Mouse (Mus musculus) brown adipose tissue, adult 24 weeks (tissue): ENCODE data around the gene Gm3488. TPM values are rescaled to one million over a fixed set of nuclear protein-coding genes. Genes with fewer than 3 reads are reported as not detected.
"Not testable (repeated sequence)": the region's sequence is repeated elsewhere in the genome, so short reads cannot be mapped to it uniquely, and the experiment has no call there.

Experiments used
- H3K27ac ChIP-seq: fragments of 200-500 bp; replicated peaks from 2 replicates; pipeline ENCODE4 v1.5.1; 2012; ENCODE audit warnings: low read depth, mild to moderate bottlenecking, low read length
- H3K4me1 ChIP-seq: fragments of 200-500 bp; 2 replicates; pipeline ENCODE4 v1.6.1; 2012; ENCODE audit warnings: low read length, mixed read lengths; ENCODE audit not compliant: control insufficient read depth, insufficient read depth, insufficient read length
- H3K4me3 ChIP-seq: fragments of 200-500 bp; 2 replicates; pipeline ENCODE4 v1.5.1; 2012; ENCODE audit warnings: low read depth, mild to moderate bottlenecking, low read length, moderate library complexity; ENCODE audit not compliant: insufficient read depth
- polyA plus RNA-seq: library from polyadenylated mRNA; stranded (reverse); fragments of >200 nt; gene quantifications from 2 replicates; pipeline ENCODE4 v1.2.4, GENCODE M21; 2012; ENCODE audit not compliant: missing spikeins, insufficient read depth, insufficient read length

The Gm3488 gene
- polyA plus RNA-seq: not detected in 2 replicates

DNA sequence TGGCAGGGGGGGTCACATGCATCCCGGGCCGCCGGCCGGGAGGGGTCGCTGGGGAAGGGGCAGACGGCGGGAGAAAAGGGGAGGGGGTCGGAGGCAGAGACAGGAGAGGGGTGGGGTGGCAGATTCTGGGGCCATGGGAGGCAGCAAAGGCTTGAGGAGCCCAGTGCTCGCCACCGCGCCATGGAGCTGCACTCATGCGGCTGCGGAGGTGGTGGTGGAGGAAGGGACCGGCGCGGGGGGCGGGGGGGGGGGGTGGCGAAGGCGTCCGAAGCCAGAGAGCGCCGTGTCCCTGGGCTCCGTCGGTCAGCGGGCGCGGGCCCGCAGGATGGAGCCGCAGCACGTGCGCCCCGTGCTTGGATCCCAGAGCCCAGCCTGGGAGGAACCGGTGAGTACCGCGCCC is at the start of gene Gm3488:
Gm3488 (plus strand) TSS at position 301 of the 400 bp plus-strand sequence.
- H3K4me3 ChIP-seq, H3K27ac ChIP-seq, H3K4me1 ChIP-seq: not testable (repeated sequence)

DNA sequence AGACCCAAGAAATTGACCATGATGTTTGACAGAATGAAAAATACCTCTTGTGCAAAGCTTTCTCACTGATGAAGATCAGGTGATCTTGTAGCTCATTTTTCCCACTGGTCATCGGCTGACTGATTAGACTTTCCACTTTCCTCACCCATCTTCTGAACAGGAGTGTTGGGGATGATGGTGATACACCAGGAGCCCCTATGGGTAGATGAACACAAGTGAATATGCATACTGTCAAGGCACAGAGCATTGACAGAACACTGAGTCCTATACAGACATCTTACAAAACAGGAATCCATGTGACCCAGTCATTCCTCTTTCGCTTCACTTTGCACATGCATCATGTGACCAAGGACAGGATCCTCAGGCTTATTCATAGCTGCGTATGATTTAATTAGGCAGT is 46.1 kb upstream of the Gm3488 start, which contains the start of gene Gm3194:
Gm3194 (minus strand) TSS at position 101 of the 400 bp plus-strand sequence.
- H3K4me1 ChIP-seq, H3K27ac ChIP-seq, H3K4me3 ChIP-seq: not testable (repeated sequence)

DNA sequence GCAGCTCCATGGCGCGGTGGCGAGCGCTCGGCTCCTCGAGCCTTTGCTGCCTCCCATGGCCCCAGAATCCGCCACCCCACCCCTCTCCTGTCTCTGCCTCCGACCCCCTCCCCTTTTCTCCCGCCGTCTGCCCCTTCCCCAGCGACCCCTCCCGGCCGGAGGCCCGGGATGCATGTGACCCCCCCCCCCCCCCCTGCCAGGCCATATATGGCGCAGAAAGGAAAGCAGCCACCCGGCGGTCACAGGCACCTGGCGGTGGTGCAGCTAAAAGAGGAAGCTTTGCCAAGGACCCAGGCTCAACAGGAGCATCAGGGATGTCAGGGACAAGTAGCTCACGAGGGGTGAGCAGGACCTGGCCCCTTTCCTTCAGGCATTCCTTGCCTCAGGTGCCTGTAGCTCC is 41.0 kb upstream of the Gm3488 start:
- not testable (repeated sequence) for H3K27ac ChIP-seq, H3K4me1 ChIP-seq, H3K4me3 ChIP-seq

DNA sequence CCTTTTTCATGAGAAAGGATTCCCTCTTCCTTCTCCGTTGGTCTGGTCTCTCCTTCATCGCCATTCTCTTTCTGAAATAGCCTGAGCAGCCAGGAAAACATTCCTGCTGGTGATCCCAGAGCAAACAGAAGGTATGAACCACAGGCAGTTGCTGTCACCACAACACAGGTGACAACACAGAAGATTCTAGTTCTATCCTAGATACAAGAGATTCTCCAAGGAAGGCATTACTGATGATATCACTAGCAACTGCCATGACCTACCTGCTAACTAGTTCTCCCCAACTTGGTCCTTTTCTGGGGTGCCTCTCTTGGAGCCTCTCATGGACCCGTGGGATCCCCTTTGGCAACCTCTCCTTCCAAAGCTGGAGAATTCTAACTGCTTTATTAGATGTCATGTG is 23.7 kb upstream of the Gm3488 start, which contains the start of gene Gm8246:
Gm8246 (minus strand) TSS at position 101 of the 400 bp plus-strand sequence.
- not testable (repeated sequence) for H3K27ac ChIP-seq, H3K4me1 ChIP-seq, H3K4me3 ChIP-seq

DNA sequence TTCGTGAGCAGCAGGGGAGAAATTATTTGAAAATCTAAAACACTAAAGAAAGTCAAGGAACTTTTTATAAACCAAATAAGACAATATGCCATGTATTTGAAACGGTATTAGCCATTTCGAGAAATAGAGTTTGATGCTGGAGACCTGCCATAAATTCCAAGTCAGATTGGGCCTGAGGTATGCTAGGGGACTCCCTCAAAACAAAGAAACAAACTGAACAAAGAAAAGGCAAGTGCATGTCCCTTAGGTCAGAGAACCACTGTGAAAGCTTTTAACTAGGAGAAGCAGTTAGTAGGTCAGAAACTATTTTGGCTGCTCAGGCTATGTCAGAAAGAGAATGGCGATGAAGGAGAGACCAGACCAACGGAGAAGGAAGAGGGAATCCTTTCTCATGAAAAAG is 17.6 kb upstream of the Gm3488 start, which contains the start of gene Gm3187:
Gm3187 (plus strand) TSS at position 301 of the 400 bp plus-strand sequence.
- not testable (repeated sequence) for H3K27ac ChIP-seq, H3K4me1 ChIP-seq, H3K4me3 ChIP-seq

DNA sequence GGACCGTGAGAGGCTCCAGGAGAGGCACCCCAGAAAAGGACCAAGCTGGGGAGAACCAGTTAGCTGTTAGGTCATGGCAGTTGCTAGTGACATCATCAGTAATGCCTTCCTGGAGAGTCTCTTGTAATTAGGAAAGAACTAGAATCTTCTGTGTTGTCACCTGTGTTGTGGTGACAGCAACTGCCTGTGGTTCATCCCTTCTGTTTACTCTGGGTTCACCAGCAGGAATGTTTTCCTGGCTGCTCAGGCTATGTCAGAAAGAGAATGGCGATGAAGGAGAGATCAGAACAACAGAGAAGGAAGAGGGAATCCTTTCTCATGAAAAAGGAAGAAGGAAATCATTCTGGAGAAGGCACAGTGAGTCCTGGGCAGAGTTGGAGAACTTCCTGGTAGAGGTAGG is 36.7 kb downstream of the Gm3488 start, which contains the start of gene Gm3532:
Gm3532 (plus strand) TSS at position 301 of the 400 bp plus-strand sequence.
- H3K4me1 ChIP-seq, H3K27ac ChIP-seq, H3K4me3 ChIP-seq: not testable (repeated sequence)

Other genes with a start within 250 kb of the Gm3488 start
- gene Gm3526, start 241.1 kb upstream of the Gm3488 start, polyA plus RNA-seq: not detected in 2 replicates
- not detected in 2 replicates for gene Gm3542, start 166.7 kb upstream of the Gm3488 start, polyA plus RNA-seq
- not detected in 2 replicates for gene Gm3500, start 112.6 kb upstream of the Gm3488 start, polyA plus RNA-seq
- not detected in 2 replicates for gene Gm3194, start 46.2 kb upstream of the Gm3488 start, polyA plus RNA-seq
- not detected in 2 replicates for gene Gm8246, start 23.8 kb upstream of the Gm3488 start, polyA plus RNA-seq
- gene Gm3187, start 17.5 kb upstream of the Gm3488 start, polyA plus RNA-seq: not detected in 2 replicates
- not detected in 2 replicates for gene Gm3532, start 36.8 kb downstream of the Gm3488 start, polyA plus RNA-seq
- gene Gm8265, start 131.4 kb downstream of the Gm3488 start, polyA plus RNA-seq: not detected in 2 replicates
- gene Gm9603, start 185.8 kb downstream of the Gm3488 start, polyA plus RNA-seq: not detected in 2 replicates
- not detected in 2 replicates for gene Gm3373, start 239.9 kb downstream of the Gm3488 start, polyA plus RNA-seq